Mouse (Mus musculus) hindbrain, embryonic 15.5 days (tissue): ENCODE measurements around the gene Gabbr2. TPM values are rescaled to one million over a fixed set of nuclear protein-coding genes. Genes with fewer than 3 reads are reported as not detected.

Experiments
- ATAC-seq: fragments of 200-750 bp; cut with Nextera tagmentation; 2 replicates; pipeline ENCODE4 v1.8.0; 2017; ENCODE audit warnings: low read depth, moderate number of reproducible peaks, moderate TSS enrichment; ENCODE audit not compliant: low FRiP score
- H3K27ac ChIP-seq: fragments of 300-500 bp; sonication (generic); replicated peaks from 2 replicates; pipeline ENCODE4 v1.5.1; 2015; ENCODE audit warnings: mild to moderate bottlenecking, inconsistent platforms
- H3K27me3 ChIP-seq: fragments of 300-500 bp; sonication (generic); 2 replicates; pipeline ENCODE4 v1.6.1; 2015; ENCODE audit warnings: control low read depth, inconsistent platforms
- H3K36me3 ChIP-seq: fragments of 300-500 bp; sonication (generic); 2 replicates; pipeline ENCODE4 v1.6.1; 2015; ENCODE audit warnings: control low read depth, inconsistent platforms
- H3K4me1 ChIP-seq: fragments of 300-500 bp; sonication (generic); replicated peaks from 2 replicates; pipeline ENCODE4 v1.6.1; 2015; ENCODE audit warnings: control low read depth, inconsistent platforms
- H3K4me2 ChIP-seq: fragments of 300-500 bp; sonication (generic); 2 replicates; pipeline ENCODE4 v1.6.1; 2015; ENCODE audit warnings: moderate library complexity, mild to moderate bottlenecking, inconsistent platforms
- H3K4me3 ChIP-seq: fragments of 300-500 bp; sonication (generic); 2 replicates; pipeline ENCODE4 v1.5.1; 2015; ENCODE audit warnings: mild to moderate bottlenecking, inconsistent platforms
- H3K9ac ChIP-seq: fragments of 300-500 bp; sonication (generic); 2 replicates; pipeline ENCODE4 v1.6.1; 2015; ENCODE audit warnings: inconsistent platforms
- H3K9me3 ChIP-seq: fragments of 300-500 bp; sonication (generic); 2 replicates; pipeline ENCODE4 v1.6.1; 2016; ENCODE audit warnings: control low read depth, inconsistent platforms
- WGBS: fragments of 180-500 bp; shearing (Covaris S2); methylation state at CpG from one replicate; pipeline ENCODE4 v1.1.7; 2015; 5-methylcytosine and 5-hydroxymethylcytosine counted together
- polyA plus RNA-seq: library from polyadenylated mRNA; unstranded; fragments of >200 nt; fragmentation: Nextera tagmentation; extraction: Ambion mirVana; gene quantifications from 2 replicates; pipeline ENCODE4 v1.2.1, GENCODE M21; 2015

Gabbr2 gene
- polyA plus RNA-seq, 1 experiment from 2014 or later, result 17.2 TPM

DNA sequence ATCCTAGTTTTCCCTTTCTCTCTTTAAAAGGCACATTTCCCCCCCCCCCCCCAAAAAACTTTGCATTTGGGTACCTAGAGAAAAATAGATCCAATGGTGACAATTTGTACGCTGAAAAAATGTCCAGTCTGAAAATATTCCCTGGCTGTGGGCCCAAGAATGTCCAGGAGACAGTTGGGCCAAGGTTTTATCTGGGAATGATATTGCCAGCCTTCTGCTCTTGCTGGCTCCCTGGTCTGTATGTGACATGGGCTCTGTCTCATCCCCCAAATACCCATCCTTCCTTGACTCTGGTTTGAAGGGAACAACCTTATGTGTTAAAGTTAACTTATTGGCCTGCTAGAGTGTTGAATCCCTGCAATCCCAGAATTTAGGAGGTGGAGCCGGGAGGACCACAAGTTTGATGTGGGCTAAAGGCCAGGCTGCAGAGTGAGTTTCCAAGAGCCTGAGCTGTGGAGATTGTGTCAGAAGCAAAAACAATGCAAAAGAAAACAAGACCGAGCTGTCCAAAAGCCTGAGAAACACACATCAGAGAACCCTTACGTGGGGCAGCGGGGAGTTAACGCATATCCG lies 247.0 kb downstream of the Gabbr2 start:
- Histone ChIP-seq H3K27me3 (no peaks in the 10 kb centered on the region), H3K36me3 (no peaks in the 10 kb centered on the region), H3K4me3 (no peak overlapping the region), H3K4me1 (peaks cover 29% of the 10 kb centered on the region), H3K9ac (no peak overlapping the region), H3K27ac (no peak overlapping the region), H3K4me2 (no peak overlapping the region), H3K9me3 (no peaks in the 10 kb centered on the region)
- 78% methylated on average over 7 of the region's 7 CpGs for WGBS
- ATAC-seq, result no peak

DNA sequence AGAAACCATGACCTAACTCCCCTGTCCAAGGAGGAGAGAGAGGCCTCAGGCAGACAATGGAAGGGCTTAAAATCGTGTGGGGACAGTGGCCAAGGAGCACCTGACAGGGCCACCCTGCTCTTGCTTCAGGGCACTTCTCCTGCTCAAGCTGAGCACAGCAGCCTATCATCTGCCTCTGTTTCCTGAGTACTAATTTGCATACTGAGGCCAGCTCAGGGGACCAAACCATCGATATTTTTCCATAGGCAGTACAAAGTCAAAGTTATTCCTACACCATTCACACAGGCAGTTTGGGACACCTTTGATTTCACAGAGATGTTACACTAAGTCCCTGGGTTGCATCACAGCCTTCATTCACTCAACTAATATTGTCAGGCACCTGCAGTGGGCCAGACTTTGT lies 249.1 kb downstream of the Gabbr2 start:
- WGBS, result 7% methylated on average over 2 of the region's 2 CpGs
- Histone ChIP-seq H3K4me1 (peaks cover 23% of the 10 kb centered on the region), H3K27me3 (no peaks in the 10 kb centered on the region), H3K9ac (no peak overlapping the region), H3K9me3 (no peaks in the 10 kb centered on the region), H3K4me3 (no peak overlapping the region), H3K4me2 (no peak overlapping the region), H3K36me3 (no peaks in the 10 kb centered on the region), H3K27ac (no peak overlapping the region)
- ATAC-seq, result no peak

GRCm38 (mm10) chr4:46736910-46737511 lies 254.7 kb downstream of the Gabbr2 start:
- H3K9ac ChIP-seq, result no peak overlapping the region
- peaks cover 4% of the 10 kb centered on the region; the same call in 1 of the 2 replicates for H3K36me3 ChIP-seq
- no peak overlapping the region for H3K4me2 ChIP-seq
- no peaks in the 10 kb centered on the region for H3K9me3 ChIP-seq
- H3K27me3 ChIP-seq, result no peaks in the 10 kb centered on the region
- peaks cover 31% of the 10 kb centered on the region for H3K4me1 ChIP-seq
- 29% methylated on average over 9 of the region's 9 CpGs for WGBS
- H3K4me3 ChIP-seq, result no peak overlapping the region
- peak overlapping the region; percentile 52; the same call in 1 of the 2 replicates for H3K27ac ChIP-seq
- peak; percentile 53; the same call in 1 of the 2 replicates for ATAC-seq

DNA sequence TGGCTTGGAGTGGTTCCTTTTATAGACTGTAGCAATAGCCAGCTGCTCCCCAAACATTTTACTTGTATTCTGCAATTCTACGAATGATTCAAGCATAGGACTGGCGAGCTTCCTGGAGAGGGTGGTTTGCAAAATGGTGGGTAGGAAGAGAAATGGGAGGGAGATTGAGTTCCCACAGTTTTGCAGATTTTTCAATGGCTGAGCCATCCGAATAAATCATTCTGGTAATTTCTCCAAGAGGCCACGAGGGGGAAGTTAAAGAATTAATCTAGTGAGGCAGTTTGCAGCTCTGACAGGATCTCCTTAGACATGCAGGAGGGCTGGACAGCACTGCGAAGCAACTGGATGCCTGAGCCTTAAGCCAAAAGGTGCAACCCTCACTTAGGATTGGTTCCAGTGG lies 256.8 kb downstream of the Gabbr2 start:
- 44% methylated on average over 5 of the region's 5 CpGs for WGBS
- H3K4me3 ChIP-seq, result no peak overlapping the region
- H3K27ac ChIP-seq, result 0 out of 2 replicates have a peak overlapping the region, but pooled peaks have one; percentile 43
- peaks cover 4% of the 10 kb centered on the region; the same call in 1 of the 2 replicates for H3K36me3 ChIP-seq
- H3K4me2 ChIP-seq, result no peak overlapping the region
- H3K4me1 ChIP-seq, result peaks cover 39% of the 10 kb centered on the region
- H3K27me3 ChIP-seq, result no peaks in the 10 kb centered on the region
- no peak overlapping the region for H3K9ac ChIP-seq
- H3K9me3 ChIP-seq, result no peaks in the 10 kb centered on the region
- no peak for ATAC-seq

DNA sequence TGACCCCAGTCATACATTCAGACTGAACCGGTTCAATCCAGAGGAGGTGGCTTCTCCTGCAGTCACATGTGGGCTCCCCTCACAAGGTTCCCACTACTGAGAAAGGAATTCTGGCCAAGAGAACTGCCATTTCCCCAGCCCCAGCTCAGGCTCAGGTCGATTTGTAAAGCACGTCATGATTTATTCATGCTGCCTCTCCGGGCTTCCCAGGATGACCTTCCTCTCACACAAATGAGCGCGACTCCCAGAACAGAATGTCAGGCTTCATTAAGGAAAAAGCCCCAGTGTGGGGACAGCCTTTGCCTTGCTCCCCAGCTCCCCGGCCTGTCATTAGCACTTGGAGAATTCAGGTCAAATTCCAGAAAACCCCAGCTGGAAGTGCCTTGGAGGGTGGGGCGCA lies 260.1 kb downstream of the Gabbr2 start:
- ATAC-seq, result 0 out of 2 replicates have a peak, but pooled peaks have one; percentile 15
- peaks cover 4% of the 10 kb centered on the region; the same call in 1 of the 2 replicates for H3K36me3 ChIP-seq
- H3K4me1 ChIP-seq, result peaks cover 59% of the 10 kb centered on the region
- no peaks in the 10 kb centered on the region for H3K9me3 ChIP-seq
- WGBS, result 12% methylated on average over 8 of the region's 8 CpGs
- H3K4me2 ChIP-seq, result no peak overlapping the region
- no peaks in the 10 kb centered on the region for H3K27me3 ChIP-seq
- peak overlapping the region; percentile 52 for H3K27ac ChIP-seq
- no peak overlapping the region for H3K9ac ChIP-seq
- no peak overlapping the region for H3K4me3 ChIP-seq

GRCm38 (mm10) chr4:46729306-46730042 lies 262.2 kb downstream of the Gabbr2 start:
- Histone ChIP-seq H3K4me1 (peaks cover 41% of the 10 kb centered on the region), H3K36me3 (peaks cover 4% of the 10 kb centered on the region; the same call in 1 of the 2 replicates), H3K9me3 (no peaks in the 10 kb centered on the region), H3K27me3 (no peaks in the 10 kb centered on the region), H3K9ac (no peak overlapping the region), H3K27ac (peak overlapping the region; percentile 58; the same call in 1 of the 2 replicates), H3K4me2 (no peak overlapping the region), H3K4me3 (no peak overlapping the region)
- 39% methylated on average over 9 of the region's 9 CpGs for WGBS
- ATAC-seq, result peak; percentile 60; the same call in 1 of the 2 replicates

GRCm38 (mm10) chr4:46728231-46728630 lies 263.4 kb downstream of the Gabbr2 start:
- H3K27ac ChIP-seq, result peak overlapping the region; percentile 22; the same call in 1 of the 2 replicates
- WGBS, result 29% methylated on average over 1 of the region's 1 CpGs
- no peaks in the 10 kb centered on the region for H3K36me3 ChIP-seq
- H3K4me3 ChIP-seq, result no peak overlapping the region
- ATAC-seq, result peak; percentile 40
- no peaks in the 10 kb centered on the region for H3K27me3 ChIP-seq
- H3K9ac ChIP-seq, result no peak overlapping the region
- no peaks in the 10 kb centered on the region for H3K9me3 ChIP-seq
- H3K4me1 ChIP-seq, result peaks cover 41% of the 10 kb centered on the region
- H3K4me2 ChIP-seq, result no peak overlapping the region

DNA sequence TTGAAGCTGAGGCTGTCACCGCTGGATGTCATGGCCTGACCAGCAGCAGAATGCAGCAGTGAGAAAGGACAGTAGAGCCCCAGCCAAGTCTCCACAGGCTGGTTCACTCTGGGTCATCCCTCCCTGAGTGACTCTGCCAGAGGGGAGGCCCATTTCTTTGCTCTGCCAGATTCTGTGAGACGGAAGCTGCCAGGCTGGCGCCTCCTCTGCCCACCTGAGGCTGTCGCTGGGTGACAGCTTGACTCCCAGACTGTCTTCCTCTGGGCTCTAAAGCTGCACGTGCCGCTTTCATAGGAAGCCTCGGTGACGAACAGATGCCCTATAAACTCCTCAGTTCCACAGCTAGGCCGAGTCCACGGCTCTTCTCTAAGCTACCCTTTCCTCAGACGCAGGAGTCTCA lies 264.5 kb downstream of the Gabbr2 start:
- Histone ChIP-seq H3K4me3 (no peak overlapping the region), H3K27ac (no peak overlapping the region), H3K9ac (no peak overlapping the region), H3K27me3 (no peaks in the 10 kb centered on the region), H3K36me3 (no peaks in the 10 kb centered on the region), H3K4me2 (no peak overlapping the region), H3K4me1 (peaks cover 39% of the 10 kb centered on the region), H3K9me3 (no peaks in the 10 kb centered on the region)
- no peak for ATAC-seq
- WGBS, result 50% methylated on average over 11 of the region's 11 CpGs

GRCm38 (mm10) chr4:46720821-46721557 lies 270.7 kb downstream of the Gabbr2 start:
- H3K4me3 ChIP-seq, result no peak overlapping the region
- whole genome bisulfite sequencing, result 85% methylated on average over 16 of the region's 16 CpGs
- no peak overlapping the region for H3K27ac ChIP-seq
- H3K27me3 ChIP-seq, result no peaks in the 10 kb centered on the region
- H3K9me3 ChIP-seq, result no peaks in the 10 kb centered on the region
- H3K4me1 ChIP-seq, result no peaks in the 10 kb centered on the region
- H3K4me2 ChIP-seq, result no peak overlapping the region
- no peak overlapping the region for H3K9ac ChIP-seq
- no peaks in the 10 kb centered on the region for H3K36me3 ChIP-seq
- ATAC-seq, result no peak

- 79% methylated on average over 1 of the region's 1 CpGs for WGBS
- Histone ChIP-seq H3K4me1 (no peaks in the 10 kb centered on the region), H3K9ac (no peak overlapping the region), H3K27me3 (no peaks in the 10 kb centered on the region), H3K27ac (no peak overlapping the region), H3K9me3 (no peaks in the 10 kb centered on the region), H3K4me3 (no peak overlapping the region), H3K36me3 (no peaks in the 10 kb centered on the region), H3K4me2 (no peak overlapping the region)
- no peak for ATAC-seq
Measured at GRCm38 (mm10) chr4:46720070-46720469, 271.6 kb downstream of the Gabbr2 start.

- H3K9ac ChIP-seq, result no peak overlapping the region
- H3K9me3 ChIP-seq, result no peaks in the 10 kb centered on the region
- H3K27ac ChIP-seq, result no peak overlapping the region
- no peaks in the 10 kb centered on the region for H3K4me1 ChIP-seq
- peaks cover 3% of the 10 kb centered on the region; the same call in 1 of the 2 replicates for H3K36me3 ChIP-seq
- H3K27me3 ChIP-seq, result no peaks in the 10 kb centered on the region
- WGBS, result 29% methylated on average over 7 of the region's 7 CpGs
- no peak overlapping the region for H3K4me3 ChIP-seq
- no peak overlapping the region for H3K4me2 ChIP-seq
- no peak for ATAC-seq
Measured at GRCm38 (mm10) chr4:46718624-46719023, 273.0 kb downstream of the Gabbr2 start.
